Comparison of ENCODE assay signal across 18 mouse cellular contexts in genomic region chrX:155256856-155257255, GRCm38 (mm10). TPM values are rescaled to one million over a fixed set of nuclear protein-coding genes. Genes with fewer than 3 reads are reported as not detected.
DNase-seq lines count a peak whose midpoint lies in the region; TF ChIP-seq lines count a peak whose summit lies in the region.
"Had no signal": no experiment of that assay in that cellular context is flagged by ENCODE, and none has a peak within 500 bp of the region (broad histone marks: within the 10 kb centered on the region; RNA-seq: fewer than 3 reads in every experiment).

No protein-coding gene starts in this region.

- H3K79me2 ChIP-seq in MEL (ENCODE audit: control insufficient read depth, insufficient read depth, low read length, poor library complexity), result no peaks in the 10 kb centered on the region

- no peak for TF ChIP-seq RAD21 in MEL (IDR thresholded peaks at IDR 0.05; ENCODE audit: low read depth, low read length)

- TF ChIP-seq CTCF in MEL (IDR thresholded peaks at IDR 0.05 in 2 of 3, conservative IDR thresholded peaks at IDR 0.05 in 1 of 3; ENCODE audit: control insufficient read depth in 1 of 3, insufficient read depth in 1 of 3, low read depth in 2 of 3, low read length in 3 of 3, poor library complexity in 1 of 3, severe bottlenecking in 1 of 3), result no peak

- H3K4me1 ChIP-seq in MEL (ENCODE audit: control insufficient read depth in 1 of 2, insufficient read depth in 2 of 2, low read length in 2 of 2), result peaks cover 3 to 8% of the 10 kb centered on the region in 2 experiments; a peak in 3 of 4 replicates

- H3K27me3 ChIP-seq in MEL (ENCODE audit: control insufficient read depth in 1 of 2, insufficient read depth in 2 of 2, low read length in 2 of 2), result no peaks in the 10 kb centered on the region
- H3K27me3 ChIP-seq: CH12.LX had no signal

- no peak for TF ChIP-seq POLR2A in MEL (IDR thresholded peaks at IDR 0.05; ENCODE audit: control insufficient read depth in 1 of 2, insufficient read depth in 1 of 2, low read depth in 1 of 2, low read length in 2 of 2, poor library complexity in 1 of 2)

- peaks cover 0 to 11% of the 10 kb centered on the region in 2 experiments; a peak in 2 of 4 replicates for H3K36me3 ChIP-seq in MEL (ENCODE audit: control insufficient read depth in 1 of 2, insufficient read depth in 2 of 2, low read length in 2 of 2)
- H3K36me3 ChIP-seq: G1E had no signal

- H3K27ac ChIP-seq in MEL (ENCODE audit: control insufficient read depth, low read depth, low read length), result no peak overlapping the region

- no peaks in the 10 kb centered on the region for H3K9me3 ChIP-seq in MEL (replicated peaks; ENCODE audit: insufficient read depth, low read length)
- H3K9me3 ChIP-seq: G1E had no signal

- DNase-seq in 416B (ENCODE audit: low read depth), result peak; percentile 26
- DNase-seq in MEL (ENCODE audit: low read depth, low spot score), result peak; percentile 43
- no peak for DNase-seq in heart, postnatal 4 days
- no peak for DNase-seq in frontal cortex, postnatal 10 days (ENCODE audit: low spot score in 2 of 2)
- DNase-seq: adrenal gland, adult 2 months; adrenal gland, adult 8-10 months; adrenal gland, postnatal 10 days; adrenal gland, postnatal 14 days; adrenal gland, postnatal 25 days; adrenal gland, postnatal 36 days; B cell, adult 2 months; cerebellum, adult 11 months; cerebellum, adult 11-12 months; cerebellum, adult 18-20 months; cerebellum, adult 2 months; cerebellum, adult 8-10 months had no signal

- peak; percentile 61 to 77 for TF ChIP-seq EP300 in MEL (IDR thresholded peaks at IDR 0.05; ENCODE audit: low read depth in 1 of 2, low read length in 2 of 2)

- H3K4me3 ChIP-seq in MEL (ENCODE audit: control insufficient read depth in 1 of 2, insufficient read depth in 1 of 2, low read depth in 2 of 2, low read length in 2 of 2), result no peak overlapping the region

- no peak overlapping the region for H3K9ac ChIP-seq in MEL (ENCODE audit: control insufficient read depth, low read depth, low read length, poor library complexity, severe bottlenecking)

TF ChIP-seq in MEL, 35 proteins besides CTCF, POLR2A, EP300 and RAD21:
- no peak for TF ChIP-seq KAT2A (conservative IDR thresholded peaks at IDR 0.05; ENCODE audit: low read depth, low read length)
- TF ChIP-seq MAFK (IDR thresholded peaks at IDR 0.05; ENCODE audit: borderline replicate concordance, low read depth, low read length), result no peak
- TF ChIP-seq POLR2AphosphoS5 (IDR thresholded peaks at IDR 0.05; ENCODE audit: borderline replicate concordance, low read depth, low read length), result no peak
- TF ChIP-seq SMC3 (IDR thresholded peaks at IDR 0.05; ENCODE audit: low read depth, low read length), result no peak
- TF ChIP-seq JUND (IDR thresholded peaks at IDR 0.05; ENCODE audit: low read depth, low read length), result peak; percentile 68; the same call in 1 of the 2 replicates
- no peak for TF ChIP-seq HCFC1 (IDR thresholded peaks at IDR 0.05; ENCODE audit: low read depth, low read length)
- 0 out of 2 replicates have a peak, but pooled peaks have one; percentile 21 for TF ChIP-seq TCF12 (IDR thresholded peaks at IDR 0.05; ENCODE audit: low read depth, low read length)
- TF ChIP-seq SIN3A (IDR thresholded peaks at IDR 0.05; ENCODE audit: low read length), result peak; percentile 41; the same call in 1 of the 2 replicates
- no peak for TF ChIP-seq MEF2A (IDR thresholded peaks at IDR 0.05; ENCODE audit: extremely low read depth, insufficient replicate concordance, low read depth, low read length, poor library complexity, severe bottlenecking)
- TF ChIP-seq CHD2 (IDR thresholded peaks at IDR 0.05; ENCODE audit: low read length), result no peak
- no peak for TF ChIP-seq UBTF (IDR thresholded peaks at IDR 0.05; ENCODE audit: borderline replicate concordance, insufficient read depth, low read depth, low read length)
- TF ChIP-seq CHD1 (IDR thresholded peaks at IDR 0.05; ENCODE audit: low read depth, low read length), result no peak
- no peak for TF ChIP-seq TBP (IDR thresholded peaks at IDR 0.05; ENCODE audit: low read depth, low read length)
- TF ChIP-seq ZMIZ1 (IDR thresholded peaks at IDR 0.05; ENCODE audit: low read depth, low read length), result no peak
- TF ChIP-seq ELF1 (IDR thresholded peaks at IDR 0.05; ENCODE audit: low read depth, low read length), result no peak
- 0 out of 2 replicates have a peak, but pooled peaks have one; percentile 29 for TF ChIP-seq RCOR1 (IDR thresholded peaks at IDR 0.05; ENCODE audit: low read depth, low read length)
- no peak for TF ChIP-seq USF2 (IDR thresholded peaks at IDR 0.05; ENCODE audit: borderline replicate concordance in 1 of 2, insufficient read depth in 1 of 2, low read depth in 1 of 2, low read length in 2 of 2)
- peak; percentile 83 for TF ChIP-seq ETS1 (IDR thresholded peaks at IDR 0.05; ENCODE audit: low read depth, low read length)
- TF ChIP-seq MYC (IDR thresholded peaks at IDR 0.05; ENCODE audit: low read depth, low read length), result 0 out of 2 replicates have a peak, but pooled peaks have one; percentile 27
- TF ChIP-seq MAX (IDR thresholded peaks at IDR 0.05; ENCODE audit: low read length), result 0 out of 2 replicates have a peak, but pooled peaks have one; percentile 30
- peak; percentile 35; the same call in 1 of the 2 replicates for TF ChIP-seq GATA1 (IDR thresholded peaks at IDR 0.05; ENCODE audit: low read depth, low read length)
- TF ChIP-seq MAZ (IDR thresholded peaks at IDR 0.05; ENCODE audit: low read depth, low read length), result no peak

RNA-seq across cellular contexts. Expression of gene Acot9, which starts 5.4 kb away (rescaled TPM):
- 56.3 and 61.2 TPM in 2 replicates for total RNA-seq in MEL (2012; rRNA removed)
- polyA plus RNA-seq in MEL (2012; ENCODE audit: insufficient read depth in 1 of 2, insufficient read length in 2 of 2, low read depth in 1 of 2, low replicate concordance in 2 of 2, missing spikeins in 1 of 2), result 10 to 100 TPM in 1 of 2 experiments, not detected in 1; 52.6 TPM
- 10 to 100 TPM; 41.9 to 43.4 TPM for total RNA-seq in heart, postnatal 4 days (2021)

RNA-seq across cellular contexts. Expression of gene Sat1, which starts 40.6 kb away (rescaled TPM):
- 70.8 and 74.3 TPM in 2 replicates for total RNA-seq in MEL (2012; rRNA removed)
- 100 to 1,000 TPM in 1 of 2 experiments, 10 to 100 TPM in 1; 73.7 to 167 TPM for polyA plus RNA-seq in MEL (2012; ENCODE audit: insufficient read depth in 1 of 2, insufficient read length in 2 of 2, low read depth in 1 of 2, low replicate concordance in 2 of 2, missing spikeins in 1 of 2)
- total RNA-seq in heart, postnatal 4 days (2021), result 10 to 100 TPM; 34.6 to 43.1 TPM

Comparison
In these comparisons a context has a peak if more than half of its experiments do, and no peak if none do; other contexts are left out.
1. DNase-seq: peak in 416B (single experiment) and MEL (single experiment); none in heart, postnatal 4 days (single experiment) and frontal cortex, postnatal 10 days (0 of 2).